Mouse (Mus musculus) intestine, embryonic 15.5 days (tissue): Measurements from ENCODE around the gene Ablim1. TPM values are rescaled to one million over a fixed set of nuclear protein-coding genes. Genes with fewer than 3 reads are reported as not detected.

Source experiments
- ATAC-seq: fragments of 200-750 bp; cut with Nextera tagmentation; 2 replicates; pipeline ENCODE4 v1.8.0; 2017; ENCODE audit warnings: moderate TSS enrichment, moderate library complexity
- H3K27ac ChIP-seq: fragments of 300-500 bp; sonication (generic); 2 replicates; pipeline ENCODE4 v1.5.1; 2015; ENCODE audit warnings: mild to moderate bottlenecking, inconsistent platforms
- H3K27me3 ChIP-seq: fragments of 300-500 bp; sonication (generic); replicated peaks from 2 replicates; pipeline ENCODE4 v1.6.1; 2015; ENCODE audit warnings: inconsistent platforms
- H3K36me3 ChIP-seq: fragments of 300-500 bp; sonication (generic); 2 replicates; pipeline ENCODE4 v1.6.1; 2015; ENCODE audit warnings: inconsistent platforms
- H3K4me1 ChIP-seq: fragments of 300-500 bp; sonication (generic); replicated peaks from 2 replicates; pipeline ENCODE4 v1.6.1; 2015; ENCODE audit warnings: inconsistent platforms
- H3K4me2 ChIP-seq: fragments of 300-500 bp; sonication (generic); replicated peaks from 2 replicates; pipeline ENCODE4 v1.6.1; 2015; ENCODE audit warnings: mild to moderate bottlenecking, inconsistent platforms
- H3K4me3 ChIP-seq: fragments of 300-500 bp; sonication (generic); replicated peaks from 2 replicates; pipeline ENCODE4 v1.5.1; 2015; ENCODE audit warnings: inconsistent platforms
- H3K9ac ChIP-seq: fragments of 300-500 bp; sonication (generic); 2 replicates; pipeline ENCODE4 v1.6.1; 2015; ENCODE audit warnings: inconsistent platforms
- H3K9me3 ChIP-seq: fragments of 300-500 bp; sonication (generic); 2 replicates; pipeline ENCODE4 v1.6.1; 2016; ENCODE audit warnings: inconsistent platforms
- WGBS: fragments of 180-500 bp; shearing (Covaris S2); methylation state at CpG from one replicate; pipeline ENCODE4 v1.1.7; 2015; 5-methylcytosine and 5-hydroxymethylcytosine counted together
- polyA plus RNA-seq: library from polyadenylated mRNA; unstranded; fragments of >200 nt; fragmentation: Nextera tagmentation; extraction: Ambion mirVana; gene quantifications from 2 replicates; pipeline ENCODE4 v1.2.1, GENCODE M21; 2015

Gene Ablim1
- polyA plus RNA-seq, 1 experiment from 2014 or later: 31.2 TPM

GRCm38 (mm10) chr19:57315013-57315565 is 370 bp upstream of the Ablim1 start:
- Histone ChIP-seq H3K9me3 (no peaks in the 10 kb centered on the region), H3K4me2 (peak overlapping the region; percentile 90), H3K36me3 (no peaks in the 10 kb centered on the region), H3K9ac (peak overlapping the region; percentile 65), H3K27me3 (peaks cover 3% of the 10 kb centered on the region; the same call in 1 of the 2 replicates), H3K27ac (peak overlapping the region; percentile 59; the same call in 1 of the 2 replicates), H3K4me1 (peaks cover 15% of the 10 kb centered on the region), H3K4me3 (peak overlapping the region; percentile 60)
- ATAC-seq: peak; percentile 5; the same call in 1 of the 2 replicates
- 40% methylated on average over 11 of the region's 11 CpGs for WGBS

GRCm38 (mm10) chr19:57313891-57314345 is 801 bp downstream of the Ablim1 start:
- Histone ChIP-seq H3K27ac (0 out of 2 replicates have a peak overlapping the region, but pooled peaks have one; percentile 59), H3K4me2 (peak overlapping the region; percentile 90), H3K9ac (peak overlapping the region; percentile 65), H3K36me3 (no peaks in the 10 kb centered on the region), H3K4me1 (peaks cover 15% of the 10 kb centered on the region), H3K9me3 (no peaks in the 10 kb centered on the region), H3K27me3 (peaks cover 3% of the 10 kb centered on the region; the same call in 1 of the 2 replicates), H3K4me3 (peak overlapping the region; percentile 60)
- 77% methylated on average over 3 of the region's 3 CpGs for WGBS
- ATAC-seq: no peak

- ATAC-seq: no peak
- no peaks in the 10 kb centered on the region for H3K9me3 ChIP-seq
- H3K4me2 ChIP-seq: peak overlapping the region; percentile 90
- no peak overlapping the region for H3K9ac ChIP-seq
- 55% methylated on average over 10 of the region's 10 CpGs for WGBS
- H3K4me3 ChIP-seq: no peak overlapping the region
- H3K27ac ChIP-seq: no peak overlapping the region
- H3K27me3 ChIP-seq: peaks cover 3% of the 10 kb centered on the region; the same call in 1 of the 2 replicates
- peaks cover 15% of the 10 kb centered on the region for H3K4me1 ChIP-seq
- no peaks in the 10 kb centered on the region for H3K36me3 ChIP-seq
Measured at GRCm38 (mm10) chr19:57313226-57313625, 1.5 kb downstream of the Ablim1 start.

GRCm38 (mm10) chr19:57309980-57310379 is 4.7 kb downstream of the Ablim1 start:
- peaks cover 3% of the 10 kb centered on the region; the same call in 1 of the 2 replicates for H3K27me3 ChIP-seq
- H3K4me3 ChIP-seq: no peak overlapping the region
- H3K9ac ChIP-seq: no peak overlapping the region
- no peaks in the 10 kb centered on the region for H3K36me3 ChIP-seq
- H3K9me3 ChIP-seq: no peaks in the 10 kb centered on the region
- WGBS: 43% methylated on average over 4 of the region's 4 CpGs
- no peak for ATAC-seq
- peaks cover 15% of the 10 kb centered on the region for H3K4me1 ChIP-seq
- H3K27ac ChIP-seq: no peak overlapping the region
- no peak overlapping the region for H3K4me2 ChIP-seq

- 64% methylated on average over 4 of the region's 4 CpGs for WGBS
- Histone ChIP-seq H3K27ac (no peak overlapping the region), H3K4me1 (no peaks in the 10 kb centered on the region), H3K36me3 (no peaks in the 10 kb centered on the region), H3K4me2 (no peak overlapping the region), H3K9me3 (no peaks in the 10 kb centered on the region), H3K9ac (no peak overlapping the region), H3K27me3 (no peaks in the 10 kb centered on the region), H3K4me3 (no peak overlapping the region)
- no peak for ATAC-seq
Measured at GRCm38 (mm10) chr19:57306601-57307000, 8.1 kb downstream of the Ablim1 start.

- H3K4me1 ChIP-seq: no peaks in the 10 kb centered on the region
- ATAC-seq: no peak
- WGBS: 67% methylated on average over 8 of the region's 8 CpGs
- H3K4me3 ChIP-seq: no peak overlapping the region
- H3K4me2 ChIP-seq: no peak overlapping the region
- no peaks in the 10 kb centered on the region for H3K36me3 ChIP-seq
- no peaks in the 10 kb centered on the region for H3K27me3 ChIP-seq
- H3K9me3 ChIP-seq: no peaks in the 10 kb centered on the region
- no peak overlapping the region for H3K9ac ChIP-seq
- H3K27ac ChIP-seq: no peak overlapping the region
Measured at GRCm38 (mm10) chr19:57305972-57306371, 8.7 kb downstream of the Ablim1 start.

- H3K36me3 ChIP-seq: no peaks in the 10 kb centered on the region
- WGBS: 81% methylated on average over 2 of the region's 2 CpGs
- no peak for ATAC-seq
- H3K27me3 ChIP-seq: no peaks in the 10 kb centered on the region
- no peak overlapping the region for H3K4me2 ChIP-seq
- H3K4me3 ChIP-seq: no peak overlapping the region
- no peak overlapping the region for H3K27ac ChIP-seq
- no peaks in the 10 kb centered on the region for H3K9me3 ChIP-seq
- H3K9ac ChIP-seq: no peak overlapping the region
- no peaks in the 10 kb centered on the region for H3K4me1 ChIP-seq
Measured at GRCm38 (mm10) chr19:57304666-57305065, 10.1 kb downstream of the Ablim1 start.

GRCm38 (mm10) chr19:57301961-57302395 is 12.7 kb downstream of the Ablim1 start:
- Histone ChIP-seq H3K4me2 (no peak overlapping the region), H3K27ac (0 out of 2 replicates have a peak overlapping the region, but pooled peaks have one; percentile 7), H3K4me1 (peaks cover 6% of the 10 kb centered on the region; the same call in 1 of the 2 replicates), H3K9ac (no peak overlapping the region), H3K4me3 (no peak overlapping the region), H3K36me3 (no peaks in the 10 kb centered on the region), H3K27me3 (no peaks in the 10 kb centered on the region), H3K9me3 (no peaks in the 10 kb centered on the region)
- no peak for ATAC-seq
- 49% methylated on average over 12 of the region's 12 CpGs for WGBS

GRCm38 (mm10) chr19:57298006-57298405 is 16.7 kb downstream of the Ablim1 start:
- peak; percentile 56; the same call in 1 of the 2 replicates for ATAC-seq
- Histone ChIP-seq H3K27me3 (no peaks in the 10 kb centered on the region), H3K9ac (no peak overlapping the region), H3K4me1 (peaks cover 6% of the 10 kb centered on the region; the same call in 1 of the 2 replicates), H3K9me3 (no peaks in the 10 kb centered on the region), H3K4me2 (no peak overlapping the region), H3K4me3 (no peak overlapping the region), H3K27ac (no peak overlapping the region), H3K36me3 (no peaks in the 10 kb centered on the region)
- WGBS: 72% methylated on average over 5 of the region's 5 CpGs

GRCm38 (mm10) chr19:57297447-57297846 is 17.3 kb downstream of the Ablim1 start:
- Histone ChIP-seq H3K27ac (no peak overlapping the region), H3K9me3 (no peaks in the 10 kb centered on the region), H3K4me3 (no peak overlapping the region), H3K4me1 (peaks cover 6% of the 10 kb centered on the region; the same call in 1 of the 2 replicates), H3K9ac (no peak overlapping the region), H3K4me2 (no peak overlapping the region), H3K27me3 (no peaks in the 10 kb centered on the region), H3K36me3 (no peaks in the 10 kb centered on the region)
- 93% methylated on average over 9 of the region's 9 CpGs for WGBS
- no peak for ATAC-seq

GRCm38 (mm10) chr19:57296539-57296938 is 18.2 kb downstream of the Ablim1 start:
- no peaks in the 10 kb centered on the region for H3K36me3 ChIP-seq
- H3K4me1 ChIP-seq: peaks cover 6% of the 10 kb centered on the region; the same call in 1 of the 2 replicates
- H3K4me2 ChIP-seq: no peak overlapping the region
- no peaks in the 10 kb centered on the region for H3K27me3 ChIP-seq
- no peak overlapping the region for H3K4me3 ChIP-seq
- H3K9ac ChIP-seq: no peak overlapping the region
- no peaks in the 10 kb centered on the region for H3K9me3 ChIP-seq
- WGBS: 62% methylated on average over 5 of the region's 5 CpGs
- H3K27ac ChIP-seq: no peak overlapping the region
- ATAC-seq: no peak

- Histone ChIP-seq H3K4me2 (no peak overlapping the region), H3K27me3 (no peaks in the 10 kb centered on the region), H3K9ac (no peak overlapping the region), H3K4me3 (no peak overlapping the region), H3K36me3 (no peaks in the 10 kb centered on the region), H3K4me1 (peaks cover 6% of the 10 kb centered on the region; the same call in 1 of the 2 replicates), H3K27ac (no peak overlapping the region), H3K9me3 (no peaks in the 10 kb centered on the region)
- WGBS: 63% methylated on average over 9 of the region's 9 CpGs
- no peak for ATAC-seq
Measured at GRCm38 (mm10) chr19:57295521-57295920, 19.2 kb downstream of the Ablim1 start.

- ATAC-seq: no peak
- no peak overlapping the region for H3K9ac ChIP-seq
- no peaks in the 10 kb centered on the region for H3K9me3 ChIP-seq
- no peak overlapping the region for H3K4me2 ChIP-seq
- no peak overlapping the region for H3K27ac ChIP-seq
- H3K4me1 ChIP-seq: peaks cover 6% of the 10 kb centered on the region; the same call in 1 of the 2 replicates
- no peaks in the 10 kb centered on the region for H3K27me3 ChIP-seq
- H3K36me3 ChIP-seq: no peaks in the 10 kb centered on the region
- 72% methylated on average over 4 of the region's 4 CpGs for WGBS
- no peak overlapping the region for H3K4me3 ChIP-seq
Measured at GRCm38 (mm10) chr19:57294356-57294755, 20.4 kb downstream of the Ablim1 start.
